Mouse (Mus musculus): ENCODE results near the gene Sema5a.

Sema5a gene

DNA sequence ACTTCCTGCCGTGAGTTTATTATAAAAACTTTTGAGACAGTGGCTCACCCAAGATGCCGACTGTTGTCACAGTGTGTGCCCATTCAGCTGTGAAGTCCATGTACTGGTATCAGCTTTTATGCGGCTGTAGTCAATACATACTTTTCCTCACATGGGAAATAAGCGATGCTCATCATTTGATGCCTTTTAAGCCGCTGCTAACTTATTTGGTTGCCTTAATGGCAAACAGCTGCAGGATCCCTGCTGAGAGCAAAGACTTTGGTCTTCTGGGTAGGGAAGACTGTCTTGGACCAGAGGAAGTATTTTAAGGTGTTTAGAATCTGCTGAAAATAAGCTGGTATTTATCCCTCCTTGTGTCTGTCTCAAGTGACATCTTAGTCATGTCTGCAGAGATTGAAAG lies 2.7 kb downstream of the Sema5a start:
- no peak for DNase-seq (ENCODE audit: low spot score in 2 of 2)

DNA sequence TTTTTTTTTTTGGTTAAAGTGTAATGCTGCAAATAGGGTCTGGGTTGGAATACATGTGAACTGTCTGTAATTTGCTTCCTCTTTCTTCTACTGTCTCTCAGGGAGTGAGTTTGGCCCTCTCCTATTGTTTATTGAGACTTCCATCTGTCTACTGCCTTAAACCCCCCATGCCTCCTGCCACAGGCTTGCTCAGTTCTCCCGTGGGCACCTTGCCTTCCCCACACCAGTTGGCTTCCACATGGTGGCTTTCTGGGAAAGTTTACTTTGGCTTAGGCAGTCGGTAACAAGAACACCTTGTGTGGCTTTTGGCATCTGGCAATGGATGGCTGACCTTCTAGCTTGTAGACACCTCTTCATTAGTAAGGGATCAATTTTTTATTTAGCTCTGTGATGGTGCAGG lies 10.2 kb downstream of the Sema5a start:
- no peak for DNase-seq (ENCODE audit: low spot score in 2 of 2)

DNA sequence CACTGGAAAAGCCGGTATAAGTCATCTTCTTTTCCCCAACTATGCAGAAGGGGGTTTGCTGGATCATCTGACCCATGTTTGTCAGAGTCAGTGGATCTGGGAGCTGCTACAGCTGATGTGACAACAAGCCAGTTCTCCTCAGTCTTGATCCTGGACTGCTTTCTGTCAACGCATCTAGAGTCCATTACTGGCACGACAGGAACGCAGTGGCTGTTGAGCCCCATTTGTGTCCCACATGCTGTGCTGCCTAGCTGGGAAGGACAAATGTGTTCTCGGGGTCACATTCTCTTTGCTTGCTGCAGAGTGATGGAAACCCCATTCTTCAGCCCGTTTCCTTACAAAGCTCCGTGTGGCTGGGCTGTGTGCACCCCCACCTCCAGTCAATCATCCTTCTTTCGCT lies 12.7 kb downstream of the Sema5a start:
- DNase-seq (ENCODE audit: low spot score in 2 of 2) = no peak

DNA sequence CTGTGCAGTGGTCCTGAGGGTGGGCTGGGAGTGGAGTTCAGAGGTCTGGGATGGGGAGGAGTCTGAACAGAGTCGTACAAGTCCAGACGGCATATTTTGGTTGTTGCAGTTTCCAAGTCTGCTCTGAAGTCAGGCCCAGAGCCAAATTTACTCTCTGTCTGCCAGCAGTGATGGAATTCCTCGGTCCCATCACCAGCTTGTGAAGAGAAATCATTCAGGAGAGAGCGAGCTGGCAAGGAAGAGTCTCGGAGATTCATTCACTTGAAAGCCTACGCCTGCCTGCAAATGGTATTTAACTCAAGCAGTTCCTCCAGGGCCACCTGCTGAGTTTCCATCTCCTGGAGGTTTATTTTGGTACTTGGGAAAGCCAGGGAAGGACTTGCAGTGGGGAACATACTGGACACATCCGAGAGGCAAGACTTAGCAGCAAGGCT lies 13.3 kb downstream of the Sema5a start:
- no peak for DNase-seq (ENCODE audit: low spot score in 2 of 2)

DNA sequence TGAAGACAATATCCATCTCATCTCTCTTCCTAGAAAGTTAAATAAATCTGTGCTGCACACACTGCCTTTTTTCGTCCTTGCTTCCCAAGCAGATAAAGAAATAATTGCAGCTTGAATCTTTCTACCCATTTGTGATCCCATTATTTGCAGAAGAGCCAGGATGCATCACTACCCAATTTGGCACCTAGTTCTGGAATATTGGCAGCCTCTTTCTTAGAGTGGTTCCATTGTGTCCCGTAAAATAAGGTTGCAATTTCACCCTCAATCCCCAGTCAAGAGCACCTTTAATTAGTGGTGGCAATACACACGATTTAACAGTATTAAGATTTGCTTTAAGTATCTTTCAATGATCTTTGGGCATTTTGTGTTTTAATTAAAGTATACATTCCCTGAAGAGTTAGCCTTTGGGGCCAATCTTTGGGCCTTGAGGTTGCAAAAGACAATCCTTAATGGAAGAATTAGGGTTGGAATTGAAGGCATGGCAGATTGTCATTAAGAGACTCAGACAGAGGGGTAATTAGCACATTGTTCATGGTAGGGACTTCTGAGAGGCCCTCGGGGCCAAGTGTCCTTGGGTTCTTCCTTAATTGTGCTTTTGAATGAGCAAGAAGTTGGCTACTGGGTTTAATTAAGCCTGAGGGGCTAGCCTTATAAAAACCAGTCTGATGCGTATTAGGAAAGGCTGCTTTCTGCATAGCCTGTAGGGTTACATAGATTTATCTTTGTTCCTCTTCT lies 14.9 kb downstream of the Sema5a start:
- no peak for DNase-seq (ENCODE audit: low spot score in 2 of 2)

DNA sequence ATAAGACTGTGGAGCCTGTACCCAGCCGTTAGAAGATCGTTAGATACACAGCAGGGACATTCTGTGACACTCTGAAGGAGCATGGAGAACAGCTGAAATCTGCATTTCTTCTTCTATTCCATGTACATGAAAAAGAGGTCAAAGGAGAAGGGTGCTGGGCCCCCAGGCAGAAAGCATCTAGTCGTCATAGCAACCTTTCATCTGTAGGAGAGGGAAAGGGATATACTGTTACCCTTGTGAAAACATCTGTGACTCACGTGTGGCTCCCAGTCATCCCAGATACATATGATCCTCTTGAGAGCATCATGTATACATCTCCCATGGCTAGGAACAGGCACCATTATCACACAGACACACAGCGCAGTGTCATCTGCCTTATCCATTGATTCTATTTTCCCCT lies 16.3 kb downstream of the Sema5a start:
- no peak for DNase-seq (ENCODE audit: low spot score in 2 of 2)

DNA sequence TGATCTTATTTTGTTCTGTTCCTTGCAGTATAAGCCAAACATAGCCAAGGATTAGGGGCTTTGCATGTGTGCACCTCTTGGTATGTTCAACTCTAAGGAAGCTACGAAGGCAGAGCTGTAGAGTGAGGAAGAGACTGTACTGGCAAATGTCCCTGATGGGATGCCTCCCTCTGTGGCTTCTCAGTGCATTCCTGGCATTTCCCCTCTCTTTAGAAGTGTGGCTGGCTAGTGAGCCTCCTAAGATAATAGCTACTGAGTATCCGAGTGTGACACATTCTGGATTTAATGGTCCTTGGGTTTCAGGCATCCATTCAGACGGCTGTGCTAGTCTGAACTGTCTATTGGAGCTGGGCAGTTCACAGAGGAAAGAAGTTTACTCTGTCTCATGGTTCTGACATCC lies 19.0 kb downstream of the Sema5a start:
- DNase-seq (ENCODE audit: low spot score in 2 of 2) = no peak

DNA sequence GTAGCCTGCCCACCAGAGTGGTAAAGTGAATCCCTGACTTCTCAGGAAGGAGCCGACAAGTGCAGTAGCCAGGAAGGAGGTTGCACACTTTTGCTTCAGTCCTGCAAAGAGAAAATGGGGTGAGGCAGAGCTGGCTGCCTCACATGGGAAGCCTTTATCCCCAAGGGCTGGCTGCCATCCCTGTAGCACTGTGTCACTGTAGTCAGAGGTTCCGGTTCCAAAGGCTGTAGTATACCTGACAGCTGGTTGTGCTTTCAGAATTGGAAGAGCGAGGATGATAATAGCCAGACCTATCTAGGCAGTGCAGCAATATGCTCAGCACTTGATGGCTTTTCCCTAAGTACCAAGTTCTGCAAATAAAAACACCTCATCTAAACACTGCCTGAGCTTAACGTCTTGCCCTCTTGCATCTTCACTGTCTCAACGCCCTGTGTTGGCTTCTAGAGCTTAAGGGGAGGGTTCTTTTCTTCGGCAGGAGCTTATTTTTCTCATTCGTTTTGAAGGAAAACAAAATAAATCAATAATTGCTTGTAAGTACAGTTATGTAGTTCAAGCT lies 20.3 kb downstream of the Sema5a start:
- no peak for DNase-seq (ENCODE audit: low spot score in 2 of 2)

DNA sequence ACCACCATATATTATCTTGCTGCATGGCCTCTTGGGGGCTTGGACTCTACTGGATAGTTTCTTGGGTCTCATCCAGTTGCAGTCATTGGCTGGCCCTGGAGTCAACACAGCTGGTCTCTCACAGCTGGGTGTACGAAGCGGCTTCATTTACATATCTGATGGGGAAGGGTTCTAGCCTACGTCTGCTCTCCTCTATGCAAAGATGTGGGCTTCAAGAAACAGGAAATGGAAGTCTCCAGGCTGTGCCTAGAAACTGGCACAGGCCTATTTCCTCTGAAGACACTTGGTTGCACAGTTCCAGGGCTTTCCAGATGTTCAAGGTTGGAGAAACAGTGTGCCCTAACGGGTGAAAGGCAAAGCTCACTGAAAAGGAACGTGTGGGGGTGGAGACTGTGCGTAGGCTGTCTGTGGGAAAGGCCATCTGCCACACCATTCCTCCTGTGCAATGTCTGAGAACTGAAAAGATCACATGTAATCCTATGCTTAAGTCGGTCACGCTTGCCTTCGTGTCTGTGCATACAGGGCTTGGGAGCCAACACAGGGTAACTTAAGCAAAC lies 20.8 kb downstream of the Sema5a start:
- no peak for DNase-seq (ENCODE audit: low spot score in 2 of 2)

DNA sequence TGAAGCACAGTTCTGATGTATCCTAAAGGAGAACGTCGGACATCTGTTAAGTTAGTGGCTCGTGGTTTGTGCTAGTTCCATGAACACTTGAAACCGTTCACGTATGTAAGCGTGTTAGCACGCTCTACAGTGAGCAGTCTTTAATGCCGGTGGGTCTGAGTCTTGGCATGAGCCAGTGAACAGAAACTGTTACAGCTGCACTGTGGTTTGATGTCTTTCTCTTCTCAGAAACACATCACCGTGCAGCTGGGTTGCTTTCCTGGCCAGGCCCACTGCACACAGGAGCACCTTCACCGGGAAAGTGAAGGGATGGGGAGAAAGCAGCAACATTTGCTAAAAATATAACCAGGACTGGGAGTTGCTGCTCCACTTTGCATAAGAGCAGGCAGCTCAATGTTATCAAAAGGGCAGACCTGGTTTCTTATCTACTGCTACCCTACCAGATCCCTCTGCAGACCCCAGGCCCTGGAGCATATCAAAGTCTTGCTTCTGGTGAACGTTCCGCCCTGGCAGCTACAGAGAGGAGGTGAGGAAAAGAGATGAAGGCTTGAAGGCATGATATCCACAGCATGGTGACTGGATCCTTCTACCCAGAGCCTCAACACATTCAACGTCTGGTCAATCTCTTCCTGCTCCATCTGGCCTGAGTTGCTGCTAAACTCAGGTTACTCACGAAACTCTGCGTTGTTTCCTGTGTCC lies 21.7 kb downstream of the Sema5a start:
- DNase-seq (ENCODE audit: low spot score in 2 of 2) = no peak

DNA sequence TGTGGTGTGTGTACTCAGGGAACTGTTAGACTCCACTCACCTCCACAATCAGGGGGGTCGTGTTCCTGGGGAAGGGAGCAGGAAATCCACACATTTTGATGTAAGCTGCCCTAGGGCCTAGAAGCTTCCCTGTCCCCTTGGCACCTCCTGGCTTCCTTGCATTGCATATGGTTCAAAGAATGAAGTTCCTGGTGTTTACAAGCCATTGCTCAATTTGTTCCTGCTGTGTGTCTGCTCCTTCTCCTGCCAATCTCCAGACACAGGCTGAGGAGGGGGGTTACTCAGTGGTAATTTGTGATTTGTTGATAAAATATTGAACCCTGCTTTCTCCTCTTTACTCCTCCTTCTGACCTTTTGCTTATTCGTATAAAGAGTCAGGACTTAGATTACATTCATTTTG lies 25.5 kb downstream of the Sema5a start:
- DNase-seq (ENCODE audit: low spot score in 2 of 2) = no peak

DNA sequence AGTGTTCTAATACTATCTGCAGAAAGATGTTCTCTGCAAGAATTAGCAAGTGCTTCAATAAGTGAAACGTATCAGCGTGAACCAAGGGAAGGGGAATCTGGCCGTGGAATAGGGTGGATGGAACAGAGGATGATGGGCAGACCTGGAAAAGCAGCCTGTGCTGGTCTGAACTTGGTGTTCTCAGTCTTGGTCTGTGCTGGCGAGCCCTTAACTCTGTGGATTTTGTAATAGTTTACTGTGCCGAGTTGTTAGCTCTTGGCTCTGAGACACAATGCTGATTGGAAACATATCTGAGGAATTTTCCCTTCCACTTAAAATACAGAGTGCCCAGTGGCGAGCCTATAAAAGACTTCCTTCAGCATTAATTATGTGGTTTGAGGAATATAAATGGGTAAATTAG lies 29.3 kb downstream of the Sema5a start:
- DNase-seq (ENCODE audit: low spot score in 2 of 2) = no peak

DNA sequence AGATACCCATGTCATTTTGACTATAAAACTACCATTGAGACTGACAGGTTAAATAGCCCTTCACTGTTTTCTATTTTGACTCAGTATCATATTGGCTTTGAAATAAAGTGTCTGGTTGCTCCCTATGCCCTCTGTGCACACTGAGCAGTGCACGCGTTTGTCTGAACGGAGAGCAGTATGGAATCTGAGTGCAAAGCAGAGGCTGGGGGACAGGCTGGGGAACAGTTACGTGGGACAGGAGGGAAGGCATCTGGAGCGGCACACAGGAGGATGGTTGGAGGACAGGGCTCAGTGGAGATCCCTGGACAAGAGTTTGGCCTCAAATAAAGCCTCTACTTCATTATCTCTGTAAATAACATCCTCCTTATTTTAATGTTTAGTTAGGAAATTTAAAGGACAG lies 30.4 kb downstream of the Sema5a start:
- no peak for DNase-seq (ENCODE audit: low spot score in 2 of 2)

DNA sequence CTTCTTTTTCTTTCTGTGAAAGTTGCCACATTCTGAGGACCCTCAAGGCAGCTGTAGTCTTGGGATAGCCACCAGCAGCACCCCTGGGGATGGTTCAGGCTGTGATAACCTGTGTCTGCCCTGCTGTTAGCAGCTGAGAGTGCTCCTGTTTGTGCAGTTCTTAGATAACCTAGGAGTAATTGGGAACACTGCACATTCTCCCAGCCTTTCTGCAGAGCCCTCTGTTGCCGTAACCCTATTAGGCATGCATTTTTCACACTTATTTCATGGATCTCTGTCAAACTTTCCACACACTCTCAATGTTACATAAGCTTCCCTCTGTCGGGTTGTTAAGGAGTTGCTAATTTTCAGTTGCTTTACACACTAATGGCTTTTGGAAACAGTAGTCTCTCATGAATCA lies 34.0 kb downstream of the Sema5a start:
- DNase-seq (ENCODE audit: low spot score in 2 of 2) = no peak

DNA sequence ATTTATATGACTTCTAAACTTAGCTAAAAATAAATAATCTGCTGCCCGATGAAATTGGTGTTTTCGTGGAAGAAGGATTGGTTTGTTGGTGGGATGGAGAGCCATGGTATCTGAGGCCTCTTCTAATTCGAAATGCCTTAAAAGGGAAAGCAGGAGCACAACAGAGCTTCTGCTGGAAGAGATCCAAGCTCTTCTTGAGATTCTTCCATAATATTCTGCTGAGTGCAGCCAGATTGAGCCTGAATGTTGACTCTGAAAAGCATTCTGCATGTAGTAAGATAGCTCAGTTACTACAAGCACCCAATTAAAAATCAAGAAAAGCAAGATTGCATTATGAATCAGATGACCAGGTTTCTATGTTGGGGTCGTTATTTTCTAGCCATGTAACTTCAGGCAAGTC lies 36.8 kb downstream of the Sema5a start:
- DNase-seq (ENCODE audit: low spot score in 2 of 2) = no peak

DNA sequence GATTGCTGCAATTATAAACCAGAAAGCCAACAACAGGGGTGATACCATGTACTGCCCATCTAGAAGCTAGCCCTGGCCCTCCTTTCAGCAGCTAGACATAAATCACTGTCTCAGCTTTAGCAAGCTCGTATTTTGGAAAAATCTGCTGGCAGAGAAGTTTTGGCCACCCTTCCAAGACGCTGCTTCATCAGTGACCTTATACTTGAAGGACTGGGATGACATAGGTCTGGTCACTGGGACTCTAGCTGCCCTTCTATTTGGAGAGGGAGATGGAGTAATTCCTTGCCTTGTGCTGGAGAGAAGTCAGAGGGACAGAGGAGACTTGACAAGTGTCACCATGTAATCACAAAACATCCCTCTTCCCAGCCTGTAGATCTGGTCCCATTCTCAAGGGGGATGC lies 40.1 kb downstream of the Sema5a start:
- no peak for DNase-seq (ENCODE audit: low spot score in 2 of 2)

DNA sequence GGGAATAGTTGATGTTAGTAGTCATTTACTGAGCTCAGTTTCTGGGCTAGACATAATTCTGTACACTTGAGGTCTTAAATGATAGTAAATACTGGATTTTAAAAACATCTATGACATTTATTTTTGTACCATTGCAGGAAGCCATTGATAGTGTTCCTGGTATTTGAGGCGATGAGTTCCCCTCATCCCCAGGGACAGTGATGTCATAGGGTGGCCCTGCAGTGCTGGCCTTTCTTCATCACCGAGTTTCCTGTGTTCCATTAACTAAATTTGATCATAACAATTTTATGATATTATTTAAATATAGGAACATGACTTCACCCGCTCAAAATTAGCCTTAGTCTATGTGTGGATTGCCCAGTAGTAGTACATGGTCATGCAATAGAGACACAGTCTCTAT lies 41.7 kb downstream of the Sema5a start:
- DNase-seq (ENCODE audit: low spot score in 2 of 2) = no peak

DNA sequence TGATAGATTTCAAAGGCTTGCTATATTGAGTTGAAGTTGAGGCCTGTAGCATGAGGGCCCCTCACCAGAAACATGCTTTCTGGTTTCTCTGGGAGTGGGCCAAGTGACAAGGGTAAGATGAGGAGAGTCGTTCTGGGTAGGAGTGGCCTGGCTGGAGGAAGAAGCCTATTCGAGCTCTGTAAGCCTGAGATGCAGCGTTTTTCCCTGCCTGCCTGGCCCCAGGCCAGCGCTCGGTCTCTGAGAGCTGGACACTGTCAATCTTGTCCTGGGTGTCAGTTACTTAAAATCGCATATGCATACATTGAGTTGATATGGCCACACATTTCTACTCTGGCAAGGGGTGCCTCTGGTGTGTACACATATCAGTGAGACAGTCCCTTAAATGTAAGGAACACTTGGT lies 43.9 kb downstream of the Sema5a start:
- peak; percentile 34 to 63 for DNase-seq (ENCODE audit: low spot score in 2 of 2)

DNA sequence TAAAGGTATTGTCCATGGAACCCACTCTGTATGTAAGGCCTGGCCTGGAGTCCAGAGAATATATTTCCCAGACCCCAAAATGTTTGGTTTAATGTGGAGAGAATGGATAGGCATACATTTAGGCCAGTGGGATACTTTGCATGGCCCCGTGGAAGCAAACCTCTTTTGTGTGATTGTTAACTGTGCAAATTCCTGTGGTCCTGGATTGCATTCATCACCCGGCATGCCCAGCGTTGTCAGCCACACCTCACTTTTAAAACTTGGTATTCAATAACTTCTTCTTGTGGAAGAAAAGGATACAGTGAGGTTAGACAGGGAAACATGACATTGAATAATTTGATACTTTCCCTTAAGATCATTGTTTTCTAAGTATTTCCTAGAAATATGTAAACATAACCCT lies 46.4 kb downstream of the Sema5a start:
- DNase-seq (ENCODE audit: low spot score in 2 of 2) = no peak

DNA sequence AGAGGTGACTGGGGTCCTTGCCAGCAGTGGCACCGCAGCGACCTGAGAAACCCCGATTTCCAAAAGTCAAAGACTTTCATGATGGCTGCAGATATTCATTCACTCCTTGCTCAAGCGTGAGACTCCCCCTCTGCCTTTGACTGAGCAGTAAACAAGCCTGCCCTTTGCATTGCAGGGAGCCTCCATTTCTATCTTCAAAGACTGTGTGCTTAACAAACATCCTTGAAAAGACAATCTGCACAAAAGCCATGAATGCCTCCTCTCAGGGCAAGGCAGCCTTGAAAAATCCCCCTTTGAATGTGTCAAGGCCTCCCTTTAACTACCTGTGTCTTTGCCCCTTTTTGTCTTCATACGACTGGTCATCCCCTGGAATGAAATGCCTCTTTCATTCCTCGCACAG lies 51.9 kb downstream of the Sema5a start:
- no peak for DNase-seq (ENCODE audit: low spot score in 2 of 2)

DNA sequence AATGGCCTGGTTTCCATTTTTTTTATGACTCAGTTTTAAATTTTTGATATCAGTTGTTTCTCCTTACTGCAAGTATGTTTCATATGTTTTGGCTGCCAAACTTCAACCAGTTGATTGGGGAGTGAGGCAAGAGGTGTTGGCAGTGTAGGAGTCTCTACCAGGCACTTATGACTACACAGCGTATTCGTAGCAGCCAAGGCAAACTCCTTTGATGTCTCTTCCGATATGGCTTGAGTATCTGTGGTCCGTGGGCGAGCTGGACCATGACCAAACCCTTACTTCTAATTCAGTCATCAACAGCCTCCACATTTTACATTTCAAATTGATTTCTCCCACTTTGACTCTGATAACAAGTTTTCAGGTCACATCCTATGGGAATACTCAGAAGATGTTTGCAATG lies 52.7 kb downstream of the Sema5a start:
- DNase-seq (ENCODE audit: low spot score in 2 of 2) = no peak

DNA sequence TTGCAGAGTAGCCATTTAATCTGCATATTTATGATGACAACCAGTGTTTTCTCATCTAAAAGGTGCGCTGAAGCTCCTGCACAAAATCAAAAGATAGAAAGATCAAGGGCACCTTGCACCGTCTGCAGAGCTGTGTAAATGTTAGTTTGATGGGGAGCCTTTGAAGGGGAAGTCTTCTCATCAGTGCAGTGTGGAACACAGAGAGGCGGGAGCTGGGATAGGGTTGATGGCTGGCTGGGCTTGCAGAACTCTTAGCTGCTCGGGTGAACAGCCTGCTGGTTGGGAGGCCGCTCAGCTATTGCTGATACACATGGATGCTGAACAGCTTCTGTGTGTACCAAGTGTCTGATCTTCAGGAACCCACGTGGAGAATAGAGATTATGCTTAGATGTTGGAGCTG lies 53.9 kb downstream of the Sema5a start:
- no peak for DNase-seq (ENCODE audit: low spot score in 2 of 2)

DNA sequence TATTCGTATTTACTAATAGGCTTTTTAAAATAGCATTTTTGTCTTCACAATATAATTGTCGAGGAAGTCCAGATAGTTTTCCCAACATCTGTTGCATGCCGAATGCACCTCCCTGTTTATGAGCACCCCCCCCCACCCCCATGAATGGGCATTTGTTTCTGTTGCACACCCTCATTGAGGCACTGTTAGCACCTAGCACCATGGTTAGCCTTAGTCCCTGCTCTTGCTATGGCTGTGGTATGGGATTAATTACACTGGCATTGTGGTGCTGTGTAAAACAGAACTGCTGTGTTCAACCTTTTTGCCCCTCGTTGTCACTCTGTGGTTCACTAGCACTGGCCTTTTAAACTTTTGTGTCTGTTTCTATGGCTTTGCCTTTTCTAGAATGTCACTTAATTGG lies 56.4 kb downstream of the Sema5a start:
- DNase-seq (ENCODE audit: low spot score in 2 of 2) = no peak
